Mouse (Mus musculus): Measurements from ENCODE around the gene Map3k14. TPM values are rescaled to one million over a fixed set of nuclear protein-coding genes. Genes with fewer than 3 reads are reported as not detected.

The Map3k14 gene
- polyA plus RNA-seq, 1 experiment, result not detected

- Histone ChIP-seq H3K4me3 (ENCODE audit: insufficient read depth, low read depth, low read length) (no peak overlapping the region), H3K4me1 (ENCODE audit: control insufficient read depth, insufficient read depth, low read length) (peaks cover 3% of the 10 kb centered on the region; the same call in 1 of the 2 replicates), H3K27ac (ENCODE audit: insufficient read depth, low read depth, low read length) (no peak overlapping the region)
- WGBS, result 76% methylated on average over 1 of the region's 1 CpGs
- TF ChIP-seq CTCF (IDR thresholded peaks at IDR 0.05; ENCODE audit: insufficient read depth, low read depth, low read length), result no peak
Measured at GRCm38 (mm10) chr11:103180426-103180825, 86.8 kb downstream of the Map3k14 start.

- 93% methylated on average over 8 of the region's 8 CpGs for WGBS
- no peak overlapping the region for H3K27ac ChIP-seq (ENCODE audit: insufficient read depth, low read depth, low read length)
- no peak overlapping the region for H3K4me3 ChIP-seq (ENCODE audit: insufficient read depth, low read depth, low read length)
- TF ChIP-seq CTCF (IDR thresholded peaks at IDR 0.05; ENCODE audit: insufficient read depth, low read depth, low read length) (no peak), POLR2A (IDR thresholded peaks at IDR 0.05; ENCODE audit: insufficient read depth, low read depth, low read length) (no peak)
- H3K4me1 ChIP-seq (ENCODE audit: control insufficient read depth, insufficient read depth, low read length), result peaks cover 12% of the 10 kb centered on the region
Measured at GRCm38 (mm10) chr11:103178748-103179147, 88.5 kb downstream of the Map3k14 start.

GRCm38 (mm10) chr11:103177815-103178485 is 89.3 kb downstream of the Map3k14 start:
- no peak overlapping the region for H3K27ac ChIP-seq (ENCODE audit: insufficient read depth, low read depth, low read length)
- peaks cover 17% of the 10 kb centered on the region for H3K4me1 ChIP-seq (ENCODE audit: control insufficient read depth, insufficient read depth, low read length)
- TF ChIP-seq CTCF (IDR thresholded peaks at IDR 0.05; ENCODE audit: insufficient read depth, low read depth, low read length) (no peak), POLR2A (IDR thresholded peaks at IDR 0.05; ENCODE audit: insufficient read depth, low read depth, low read length) (no peak)
- no peak overlapping the region for H3K4me3 ChIP-seq (ENCODE audit: insufficient read depth, low read depth, low read length)
- WGBS, result 91% methylated on average over 15 of the region's 15 CpGs

- no peak for TF ChIP-seq POLR2A (IDR thresholded peaks at IDR 0.05; ENCODE audit: insufficient read depth, low read depth, low read length)
- TF ChIP-seq CTCF (IDR thresholded peaks at IDR 0.05; ENCODE audit: insufficient read depth, low read depth, low read length), result no peak
- Histone ChIP-seq H3K4me3 (ENCODE audit: insufficient read depth, low read depth, low read length) (no peak overlapping the region), H3K4me1 (ENCODE audit: control insufficient read depth, insufficient read depth, low read length) (peaks cover 24% of the 10 kb centered on the region), H3K27ac (ENCODE audit: insufficient read depth, low read depth, low read length) (no peak overlapping the region)
- WGBS, result 77% methylated on average over 5 of the region's 5 CpGs
Measured at GRCm38 (mm10) chr11:103177216-103177615, 90.1 kb downstream of the Map3k14 start.

DNA sequence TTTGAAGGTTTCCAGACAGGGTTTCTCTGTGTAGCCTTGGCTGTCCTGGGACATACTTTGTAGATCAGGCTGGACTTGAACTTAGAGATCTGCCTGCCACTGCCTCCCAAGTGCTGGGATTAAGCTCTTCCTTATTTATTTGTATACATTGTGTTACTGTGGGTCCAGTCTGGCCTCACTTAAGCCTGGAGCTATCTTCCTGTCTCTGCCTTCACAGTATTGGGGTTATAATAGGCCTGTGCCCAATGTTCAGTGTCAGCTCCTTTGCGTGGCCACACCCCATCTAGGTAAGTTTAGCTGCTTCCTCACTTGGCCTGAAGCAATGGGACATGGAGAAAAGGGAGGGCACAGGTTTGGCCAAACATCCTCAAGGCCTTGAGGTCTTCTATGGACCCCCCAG is 90.8 kb downstream of the Map3k14 start:
- 100% methylated on average over 1 of the region's 1 CpGs for WGBS
- H3K27ac ChIP-seq (ENCODE audit: insufficient read depth, low read depth, low read length), result no peak overlapping the region
- H3K4me3 ChIP-seq (ENCODE audit: insufficient read depth, low read depth, low read length), result no peak overlapping the region
- no peak for TF ChIP-seq CTCF (IDR thresholded peaks at IDR 0.05; ENCODE audit: insufficient read depth, low read depth, low read length)
- no peak for TF ChIP-seq POLR2A (IDR thresholded peaks at IDR 0.05; ENCODE audit: insufficient read depth, low read depth, low read length)
- peaks cover 28% of the 10 kb centered on the region for H3K4me1 ChIP-seq (ENCODE audit: control insufficient read depth, insufficient read depth, low read length)

DNA sequence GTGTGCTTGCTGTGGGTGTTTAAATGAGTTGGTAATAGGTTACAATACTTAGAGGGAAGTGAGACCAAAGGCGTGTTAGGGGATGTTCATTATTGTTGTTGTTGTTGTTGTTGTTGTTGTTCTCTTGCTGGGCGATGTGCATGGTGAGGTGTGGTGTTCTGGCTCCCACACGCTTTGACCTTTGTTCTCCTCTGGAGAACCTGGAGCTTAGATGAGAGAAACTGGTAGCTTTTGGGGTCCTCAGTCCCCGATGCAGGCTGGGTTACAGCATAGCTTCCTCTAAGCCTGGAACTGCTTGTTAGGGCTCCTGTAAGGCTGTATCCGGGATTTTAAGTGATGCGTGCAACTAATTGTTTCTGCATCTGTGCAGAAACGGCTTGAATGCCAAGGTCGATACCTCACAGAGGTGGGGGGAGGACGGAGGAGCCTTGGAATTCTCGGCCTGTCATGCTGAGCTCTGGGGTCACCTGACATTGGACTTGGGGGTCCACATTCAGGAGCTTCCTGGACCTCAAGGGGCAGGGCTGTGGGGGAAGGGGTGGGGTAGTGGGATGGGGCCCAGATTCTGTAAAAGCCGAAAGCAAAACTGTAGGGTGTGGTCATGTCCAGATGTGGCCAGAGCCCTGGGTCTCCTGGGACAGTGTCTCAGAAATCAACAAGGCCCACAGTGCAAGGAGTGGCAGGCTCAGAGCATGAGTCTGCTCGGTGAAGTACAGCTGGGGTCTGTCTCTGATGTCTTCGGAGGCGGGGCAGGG is 91.4 kb downstream of the Map3k14 start:
- Histone ChIP-seq H3K27ac (ENCODE audit: insufficient read depth, low read depth, low read length) (no peak overlapping the region), H3K4me3 (ENCODE audit: insufficient read depth, low read depth, low read length) (no peak overlapping the region), H3K4me1 (ENCODE audit: control insufficient read depth, insufficient read depth, low read length) (peaks cover 28% of the 10 kb centered on the region)
- WGBS, result 71% methylated on average over 14 of the region's 14 CpGs
- TF ChIP-seq CTCF (IDR thresholded peaks at IDR 0.05; ENCODE audit: insufficient read depth, low read depth, low read length) (no peak), POLR2A (IDR thresholded peaks at IDR 0.05; ENCODE audit: insufficient read depth, low read depth, low read length) (no peak)

DNA sequence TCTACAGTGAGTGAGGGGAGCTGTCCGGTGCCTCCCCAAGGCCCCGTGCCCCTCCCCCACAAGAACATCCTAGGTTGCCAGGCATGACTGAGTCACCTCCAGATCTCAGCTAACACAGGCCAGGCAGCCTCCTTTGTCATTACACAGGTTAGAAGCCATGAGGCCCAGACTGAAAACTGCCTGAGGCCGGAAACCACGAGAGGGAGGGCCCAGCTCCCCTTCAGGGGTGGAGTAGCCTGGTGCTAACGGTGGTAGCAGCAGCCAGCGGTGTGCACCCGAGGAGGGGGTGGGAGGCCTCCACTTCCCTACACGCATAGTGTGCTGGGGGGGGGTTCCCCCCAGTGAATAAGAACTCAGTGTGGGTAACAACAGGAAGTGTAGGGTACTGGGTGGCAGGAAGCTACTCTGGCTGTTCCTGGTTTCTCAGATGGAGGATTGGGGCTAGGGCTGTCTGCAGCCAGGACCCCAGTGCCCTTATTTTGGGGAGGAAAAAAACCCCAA is 92.3 kb downstream of the Map3k14 start:
- Histone ChIP-seq H3K4me3 (ENCODE audit: insufficient read depth, low read depth, low read length) (no peak overlapping the region), H3K27ac (ENCODE audit: insufficient read depth, low read depth, low read length) (no peak overlapping the region), H3K4me1 (ENCODE audit: control insufficient read depth, insufficient read depth, low read length) (peaks cover 28% of the 10 kb centered on the region)
- 62% methylated on average over 8 of the region's 8 CpGs for WGBS
- TF ChIP-seq POLR2A (IDR thresholded peaks at IDR 0.05; ENCODE audit: insufficient read depth, low read depth, low read length) (no peak), CTCF (IDR thresholded peaks at IDR 0.05; ENCODE audit: insufficient read depth, low read depth, low read length) (no peak)

DNA sequence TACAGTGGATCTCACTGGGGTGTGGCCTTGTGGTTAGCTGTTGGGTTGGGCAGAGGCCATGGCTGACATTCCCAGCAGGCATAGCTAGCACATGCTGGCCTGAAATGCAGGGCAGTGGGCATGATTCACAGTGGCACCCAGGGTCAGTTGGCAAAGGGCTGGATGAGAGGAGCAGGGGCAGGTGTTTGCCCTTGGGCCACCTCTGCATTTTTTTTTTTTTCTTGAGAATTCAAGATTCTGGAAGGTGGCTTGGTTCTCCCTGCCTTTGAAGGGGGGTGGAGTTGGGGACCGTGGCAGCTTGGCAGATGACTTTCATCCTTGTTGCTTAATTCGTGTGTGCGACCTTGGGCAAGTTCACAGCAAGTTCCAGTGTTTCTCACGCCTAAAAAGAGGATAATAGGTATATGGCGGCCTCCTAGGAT is 92.8 kb downstream of the Map3k14 start:
- peaks cover 28% of the 10 kb centered on the region for H3K4me1 ChIP-seq (ENCODE audit: control insufficient read depth, insufficient read depth, low read length)
- 87% methylated on average over 5 of the region's 5 CpGs for WGBS
- no peak overlapping the region for H3K4me3 ChIP-seq (ENCODE audit: insufficient read depth, low read depth, low read length)
- H3K27ac ChIP-seq (ENCODE audit: insufficient read depth, low read depth, low read length), result no peak overlapping the region
- TF ChIP-seq POLR2A (IDR thresholded peaks at IDR 0.05; ENCODE audit: insufficient read depth, low read depth, low read length) (no peak), CTCF (IDR thresholded peaks at IDR 0.05; ENCODE audit: insufficient read depth, low read depth, low read length) (no peak)

DNA sequence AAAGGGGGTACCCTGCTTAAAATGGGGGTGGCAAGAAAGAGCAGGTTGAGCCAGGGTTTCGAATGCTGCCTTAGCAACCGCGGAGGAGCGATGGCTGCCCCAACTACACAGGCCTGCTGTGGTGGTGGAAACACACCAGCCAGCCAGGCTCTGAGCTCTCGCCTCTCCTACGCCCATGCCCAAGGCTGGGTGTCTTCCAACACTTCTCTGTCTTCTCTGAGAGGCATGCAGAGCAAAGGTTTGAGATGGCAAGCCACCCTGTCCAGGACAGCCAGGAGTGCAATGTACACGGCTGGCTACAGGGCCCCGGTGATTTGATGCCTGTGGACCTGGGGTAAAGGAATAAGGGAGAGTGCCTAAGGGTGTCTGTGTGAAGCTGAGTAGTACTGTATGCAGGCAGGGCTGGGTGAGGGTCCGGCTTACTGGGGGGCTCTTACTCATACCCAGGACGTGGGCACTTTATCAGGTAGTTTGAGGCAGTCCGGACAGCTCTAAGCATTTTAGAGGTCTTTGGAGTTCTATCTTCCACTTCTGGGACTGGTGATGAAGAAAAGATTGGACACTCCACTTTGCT is 93.4 kb downstream of the Map3k14 start:
- no peak for TF ChIP-seq CTCF (IDR thresholded peaks at IDR 0.05; ENCODE audit: insufficient read depth, low read depth, low read length)
- TF ChIP-seq POLR2A (IDR thresholded peaks at IDR 0.05; ENCODE audit: insufficient read depth, low read depth, low read length), result no peak
- no peak overlapping the region for H3K4me3 ChIP-seq (ENCODE audit: insufficient read depth, low read depth, low read length)
- WGBS, result 95% methylated on average over 11 of the region's 11 CpGs
- no peak overlapping the region for H3K27ac ChIP-seq (ENCODE audit: insufficient read depth, low read depth, low read length)
- peaks cover 31% of the 10 kb centered on the region for H3K4me1 ChIP-seq (ENCODE audit: control insufficient read depth, insufficient read depth, low read length)

Measured in olfactory bulb, adult 2 months (tissue).